Mouse (Mus musculus) cortical plate, adult 2 months (tissue): ENCODE results near the gene Sh3rf3.

Experiments
- CTCF ChIP-seq: fragments of 200-500 bp; IDR thresholded peaks from 2 replicates; pipeline ENCODE4 v1.5.1; 2011; ENCODE audit warnings: mild to moderate bottlenecking, control low read depth, low read length; ENCODE audit not compliant: insufficient read depth; ENCODE audit errors: extremely low read depth
- POLR2A ChIP-seq: fragments of 200-500 bp; IDR thresholded peaks from 2 replicates; pipeline ENCODE4 v1.6.1; 2011; ENCODE audit warnings: mild to moderate bottlenecking, low read length, control low read depth; ENCODE audit not compliant: insufficient read depth; ENCODE audit errors: extremely low read depth

GRCm38 (mm10) chr10:59162185-59162897, 349.2 kb downstream of the Sh3rf3 start:
- TF ChIP-seq CTCF = no peak
- TF ChIP-seq POLR2A = no peak
